Mouse (Mus musculus): Measurements from ENCODE around the gene Trio. TPM values are rescaled to one million over a fixed set of nuclear protein-coding genes. Genes with fewer than 3 reads are reported as not detected.
A peak's percentile ranks its signal among the peaks of the same experiment; 100 is the strongest.

The Trio gene
- polyA plus RNA-seq, 1 experiment from 2014 or later: 28.9 TPM

- 86% methylated on average over 5 of the region's 5 CpGs for WGBS
- H3K4me2 ChIP-seq: no peak overlapping the region
- TF ChIP-seq CTCF (IDR thresholded peaks at IDR 0.05; ENCODE audit: low read depth): no peak
- no peaks in the 10 kb centered on the region for H3K27me3 ChIP-seq (ENCODE audit: insufficient read depth, low read length)
- no peaks in the 10 kb centered on the region for H3K9me3 ChIP-seq (ENCODE audit: low read depth, low read length)
- H3K9ac ChIP-seq: no peak overlapping the region
- H3K4me1 ChIP-seq (ENCODE audit: insufficient read depth): no peaks in the 10 kb centered on the region
- H3K27ac ChIP-seq (ENCODE audit: low read depth): no peak overlapping the region
- DNase-seq (no peak), ATAC-seq (ENCODE audit: insufficient read depth) (no peak)
- no peak overlapping the region for H3K4me3 ChIP-seq (ENCODE audit: low read depth, low read length)
- no peaks in the 10 kb centered on the region for H3K36me3 ChIP-seq (ENCODE audit: insufficient read depth)
Observed at GRCm38 (mm10) chr15:27697632-27698031, 328.0 kb downstream of the Trio start.

GRCm38 (mm10) chr15:27693235-27693634 is 332.4 kb downstream of the Trio start:
- no peaks in the 10 kb centered on the region for H3K4me1 ChIP-seq (ENCODE audit: insufficient read depth)

GRCm38 (mm10) chr15:27692161-27692560 is 333.5 kb downstream of the Trio start:
- ATAC-seq (ENCODE audit: insufficient read depth) (no peak), DNase-seq (no peak)
- H3K27me3 ChIP-seq (ENCODE audit: insufficient read depth, low read length): no peaks in the 10 kb centered on the region
- no peak overlapping the region for H3K9ac ChIP-seq
- 82% methylated on average over 7 of the region's 7 CpGs for WGBS
- no peak overlapping the region for H3K27ac ChIP-seq (ENCODE audit: low read depth)
- H3K9me3 ChIP-seq (ENCODE audit: low read depth, low read length): no peaks in the 10 kb centered on the region
- no peaks in the 10 kb centered on the region for H3K36me3 ChIP-seq (ENCODE audit: insufficient read depth)
- no peak overlapping the region for H3K4me3 ChIP-seq (ENCODE audit: low read depth, low read length)
- H3K4me2 ChIP-seq: no peak overlapping the region
- no peak for TF ChIP-seq CTCF (IDR thresholded peaks at IDR 0.05; ENCODE audit: low read depth)
- H3K4me1 ChIP-seq (ENCODE audit: insufficient read depth): no peaks in the 10 kb centered on the region

More at GRCm38 (mm10) chr15:27693235-27693634, 332.4 kb downstream of the Trio start:
- Histone ChIP-seq H3K9ac (no peak overlapping the region), H3K27ac (ENCODE audit: low read depth) (no peak overlapping the region), H3K36me3 (ENCODE audit: insufficient read depth) (no peaks in the 10 kb centered on the region), H3K4me3 (ENCODE audit: low read depth, low read length) (no peak overlapping the region), H3K4me2 (no peak overlapping the region), H3K27me3 (ENCODE audit: insufficient read depth, low read length) (no peaks in the 10 kb centered on the region), H3K9me3 (ENCODE audit: low read depth, low read length) (no peaks in the 10 kb centered on the region)
- no peak for DNase-seq
- ATAC-seq (ENCODE audit: insufficient read depth): no peak
- 67% methylated on average over 10 of the region's 10 CpGs for WGBS
- no peak for TF ChIP-seq CTCF (IDR thresholded peaks at IDR 0.05; ENCODE audit: low read depth)

- WGBS: 68% methylated on average over 7 of the region's 7 CpGs
- no peak for ATAC-seq (ENCODE audit: insufficient read depth)
Observed at GRCm38 (mm10) chr15:27691213-27691612, 334.4 kb downstream of the Trio start.

GRCm38 (mm10) chr15:27688041-27688651 is 337.5 kb downstream of the Trio start:
- Histone ChIP-seq H3K9me3 (ENCODE audit: low read depth, low read length) (no peaks in the 10 kb centered on the region), H3K4me2 (no peak overlapping the region), H3K4me1 (ENCODE audit: insufficient read depth) (no peaks in the 10 kb centered on the region), H3K27ac (ENCODE audit: low read depth) (no peak overlapping the region), H3K4me3 (ENCODE audit: low read depth, low read length) (no peak overlapping the region), H3K9ac (no peak overlapping the region), H3K36me3 (ENCODE audit: insufficient read depth) (no peaks in the 10 kb centered on the region), H3K27me3 (ENCODE audit: insufficient read depth, low read length) (no peaks in the 10 kb centered on the region)
- TF ChIP-seq CTCF (IDR thresholded peaks at IDR 0.05; ENCODE audit: low read depth): no peak
- 28% methylated on average over 9 of the region's 9 CpGs for WGBS
- ATAC-seq (ENCODE audit: insufficient read depth) (peak; percentile 47; the same call in 1 of the 2 replicates), DNase-seq (peak; percentile 55)

More at GRCm38 (mm10) chr15:27691213-27691612, 334.4 kb downstream of the Trio start:
- no peak for TF ChIP-seq CTCF (IDR thresholded peaks at IDR 0.05; ENCODE audit: low read depth)
- Histone ChIP-seq H3K4me3 (ENCODE audit: low read depth, low read length) (no peak overlapping the region), H3K27ac (ENCODE audit: low read depth) (no peak overlapping the region), H3K36me3 (ENCODE audit: insufficient read depth) (no peaks in the 10 kb centered on the region), H3K9ac (no peak overlapping the region), H3K9me3 (ENCODE audit: low read depth, low read length) (no peaks in the 10 kb centered on the region), H3K4me1 (ENCODE audit: insufficient read depth) (no peaks in the 10 kb centered on the region), H3K4me2 (no peak overlapping the region), H3K27me3 (ENCODE audit: insufficient read depth, low read length) (no peaks in the 10 kb centered on the region)
- no peak for DNase-seq

GRCm38 (mm10) chr15:27684813-27685212 is 340.8 kb downstream of the Trio start:
- no peaks in the 10 kb centered on the region for H3K27me3 ChIP-seq (ENCODE audit: insufficient read depth, low read length)
- WGBS: 85% methylated on average over 7 of the region's 7 CpGs
- H3K36me3 ChIP-seq (ENCODE audit: insufficient read depth): no peaks in the 10 kb centered on the region
- H3K9me3 ChIP-seq (ENCODE audit: low read depth, low read length): no peaks in the 10 kb centered on the region
- no peak overlapping the region for H3K9ac ChIP-seq
- ATAC-seq (ENCODE audit: insufficient read depth) (no peak), DNase-seq (no peak)
- H3K4me1 ChIP-seq (ENCODE audit: insufficient read depth): no peaks in the 10 kb centered on the region
- no peak overlapping the region for H3K27ac ChIP-seq (ENCODE audit: low read depth)
- H3K4me2 ChIP-seq: no peak overlapping the region
- TF ChIP-seq CTCF (IDR thresholded peaks at IDR 0.05; ENCODE audit: low read depth): no peak
- H3K4me3 ChIP-seq (ENCODE audit: low read depth, low read length): no peak overlapping the region

- Histone ChIP-seq H3K27me3 (ENCODE audit: insufficient read depth, low read length) (no peaks in the 10 kb centered on the region), H3K9ac (no peak overlapping the region), H3K36me3 (ENCODE audit: insufficient read depth) (no peaks in the 10 kb centered on the region), H3K27ac (ENCODE audit: low read depth) (0 out of 2 replicates have a peak overlapping the region, but pooled peaks have one; percentile 36), H3K4me1 (ENCODE audit: insufficient read depth) (no peaks in the 10 kb centered on the region), H3K4me3 (ENCODE audit: low read depth, low read length) (no peak overlapping the region), H3K4me2 (no peak overlapping the region), H3K9me3 (ENCODE audit: low read depth, low read length) (no peaks in the 10 kb centered on the region)
- 67% methylated on average over 1 of the region's 1 CpGs for WGBS
- DNase-seq (no peak), ATAC-seq (ENCODE audit: insufficient read depth) (no peak)
- TF ChIP-seq CTCF (IDR thresholded peaks at IDR 0.05; ENCODE audit: low read depth): no peak
Observed at GRCm38 (mm10) chr15:27683206-27683605, 342.4 kb downstream of the Trio start.
